Mouse (Mus musculus) limb, embryonic 11.5 days (tissue): ENCODE results near the gene Skp2. TPM values are rescaled to one million over a fixed set of nuclear protein-coding genes. Genes with fewer than 3 reads are reported as not detected.

Experiments used
- ATAC-seq: fragments of 200-750 bp; cut with Nextera tagmentation; 2 replicates; pipeline ENCODE4 v1.8.0; 2017; ENCODE audit warnings: low read depth; ENCODE audit not compliant: insufficient number of reproducible peaks, low FRiP score, low TSS enrichment
- DNase-seq: peaks from one replicate; pipeline ENCODE4 v3.0.0-alpha.2; 2015; ENCODE audit warnings: low spot score
- H3K27ac ChIP-seq: fragments of 300-500 bp; sonication (generic); replicated peaks from 2 replicates; pipeline ENCODE4 v1.5.1; 2014; ENCODE audit warnings: low read depth, mild to moderate bottlenecking, low read length
- H3K27me3 ChIP-seq: fragments of 300-500 bp; sonication (generic); 2 replicates; pipeline ENCODE4 v1.6.1; 2014; ENCODE audit warnings: mild to moderate bottlenecking, low read length, mixed read lengths; ENCODE audit not compliant: control insufficient read depth, insufficient read depth
- H3K36me3 ChIP-seq: fragments of 300-500 bp; sonication (generic); 2 replicates; pipeline ENCODE4 v1.6.1; 2014; ENCODE audit warnings: mild to moderate bottlenecking, low read length, moderate library complexity, mixed read lengths; ENCODE audit not compliant: control insufficient read depth, insufficient read depth
- H3K4me1 ChIP-seq: fragments of 300-500 bp; sonication (generic); 2 replicates; pipeline ENCODE4 v1.6.1; 2014; ENCODE audit warnings: low read length, mixed read lengths; ENCODE audit not compliant: control insufficient read depth, insufficient read depth
- H3K4me2 ChIP-seq: fragments of 300-500 bp; sonication (generic); 2 replicates; pipeline ENCODE4 v1.6.1; 2014; ENCODE audit warnings: low read depth, mild to moderate bottlenecking, moderate library complexity; ENCODE audit not compliant: severe bottlenecking
- H3K4me3 ChIP-seq: fragments of 300-500 bp; sonication (generic); 2 replicates; pipeline ENCODE4 v1.5.1; 2014; ENCODE audit warnings: low read depth, low read length
- H3K9ac ChIP-seq: fragments of 300-500 bp; sonication (generic); 2 replicates; pipeline ENCODE4 v1.6.1; 2014; ENCODE audit warnings: mild to moderate bottlenecking, low read length
- H3K9me3 ChIP-seq: fragments of 300-500 bp; sonication (generic); 2 replicates; pipeline ENCODE4 v1.6.1; 2016; ENCODE audit warnings: low read length; ENCODE audit not compliant: control insufficient read depth
- WGBS: fragments of 180-500 bp; shearing (Covaris S2); extraction: QIAGEN DNeasy Blood & Tissue Kit; methylation state at CpG from one replicate; pipeline ENCODE4 v1.1.7; 2014; 5-methylcytosine and 5-hydroxymethylcytosine counted together
- polyA plus RNA-seq: library from polyadenylated mRNA; unstranded; fragments of >200 nt; fragmentation: Nextera tagmentation; extraction: Ambion mirVana; gene quantifications from 2 replicates; pipeline ENCODE4 v1.2.1, GENCODE M21; 2014

The Skp2 gene
- polyA plus RNA-seq, 1 experiment from 2014 or later: 160 TPM

DNA sequence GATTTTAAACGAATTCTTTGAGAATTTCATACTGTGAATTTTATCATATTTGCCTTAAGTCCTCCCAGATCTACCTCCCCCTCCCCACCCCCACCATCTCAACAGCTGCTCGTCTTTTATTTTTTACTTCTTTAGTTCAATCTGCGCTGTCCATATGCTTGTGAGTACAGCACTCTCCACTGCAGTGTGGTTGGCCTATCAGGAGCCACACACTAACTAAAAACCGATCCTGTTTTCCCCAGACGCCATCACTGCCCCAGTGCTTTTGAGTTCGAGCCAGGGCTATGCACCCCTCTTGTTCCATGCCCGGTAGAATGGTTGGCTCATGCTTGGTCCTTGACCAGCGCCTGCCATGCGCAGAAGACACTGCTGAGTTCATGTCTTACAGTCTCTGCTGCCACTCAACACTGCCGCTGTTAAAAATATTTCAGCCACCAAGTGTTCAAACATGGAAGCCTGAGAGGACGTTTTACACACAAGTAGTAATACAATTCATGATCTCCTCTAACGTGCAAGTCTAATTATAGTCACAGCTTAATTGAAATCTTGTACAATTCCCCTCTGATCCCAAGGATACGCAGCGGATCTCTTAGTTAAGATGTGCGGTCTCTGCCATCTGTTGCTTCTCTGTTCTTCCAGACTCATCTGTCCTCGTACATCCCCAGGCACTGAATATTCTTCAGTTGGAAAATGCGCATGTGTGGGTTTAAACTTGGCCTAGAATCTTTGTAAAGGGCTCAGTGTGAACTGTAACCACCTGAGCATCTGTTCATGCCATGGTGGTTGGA is 67.1 kb downstream of the Skp2 start:
- no peaks in the 10 kb centered on the region for H3K9me3 ChIP-seq
- DNase-seq (no peak), ATAC-seq (no peak)
- H3K4me2 ChIP-seq: no peak overlapping the region
- no peak overlapping the region for H3K9ac ChIP-seq
- 92% methylated on average over 17 of the region's 17 CpGs for WGBS
- H3K27me3 ChIP-seq: no peaks in the 10 kb centered on the region
- peaks cover 10% of the 10 kb centered on the region; the same call in 1 of the 2 replicates for H3K36me3 ChIP-seq
- H3K4me3 ChIP-seq: no peak overlapping the region
- no peak overlapping the region for H3K27ac ChIP-seq
- no peaks in the 10 kb centered on the region for H3K4me1 ChIP-seq

DNA sequence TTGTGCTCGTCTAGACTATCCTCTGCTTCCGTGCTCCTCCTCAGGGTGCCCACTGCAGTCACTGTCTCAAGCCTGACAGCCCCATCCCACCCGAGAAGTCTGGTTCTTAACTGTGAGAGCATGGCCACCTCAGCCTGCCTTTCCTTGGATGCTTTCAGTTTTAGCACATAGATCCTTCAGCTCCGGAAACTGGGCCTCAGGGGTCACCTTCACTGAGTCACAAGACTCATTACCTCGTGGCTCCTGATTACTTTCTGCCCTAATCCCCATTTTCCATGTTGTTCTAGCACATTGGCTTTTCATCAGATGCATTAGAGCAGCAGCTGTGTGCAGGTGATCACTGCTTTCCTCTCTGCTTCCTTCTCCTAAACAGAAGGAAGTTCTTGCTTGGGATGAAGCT is 67.8 kb downstream of the Skp2 start:
- H3K36me3 ChIP-seq: peaks cover 8% of the 10 kb centered on the region; the same call in 1 of the 2 replicates
- DNase-seq (no peak), ATAC-seq (no peak)
- WGBS: 87% methylated on average over 5 of the region's 5 CpGs
- no peak overlapping the region for H3K27ac ChIP-seq
- no peaks in the 10 kb centered on the region for H3K9me3 ChIP-seq
- H3K4me3 ChIP-seq: no peak overlapping the region
- H3K4me2 ChIP-seq: no peak overlapping the region
- no peaks in the 10 kb centered on the region for H3K27me3 ChIP-seq
- H3K9ac ChIP-seq: no peak overlapping the region
- H3K4me1 ChIP-seq: no peaks in the 10 kb centered on the region

DNA sequence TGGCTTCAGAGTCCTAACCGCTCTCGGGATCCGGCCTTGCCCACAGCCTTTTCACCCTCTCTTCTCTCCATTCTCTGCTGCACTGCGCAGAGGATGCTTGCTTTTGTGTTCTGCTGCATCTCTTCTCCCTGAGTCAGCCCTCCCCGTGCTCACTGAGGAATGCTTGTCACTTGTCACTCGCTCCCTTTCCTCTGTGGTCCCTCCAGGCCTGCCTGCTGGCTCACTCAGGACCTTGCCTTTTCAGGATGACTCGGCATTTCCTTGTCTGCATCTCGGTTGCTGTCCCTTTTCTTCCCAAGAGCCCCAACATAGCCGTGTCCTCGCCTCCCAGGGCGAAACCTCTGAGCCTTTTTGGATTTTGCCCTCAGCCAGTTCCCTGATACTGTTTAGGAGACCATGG is 68.4 kb downstream of the Skp2 start:
- ATAC-seq (no peak), DNase-seq (no peak)
- no peak overlapping the region for H3K27ac ChIP-seq
- no peak overlapping the region for H3K4me2 ChIP-seq
- H3K4me3 ChIP-seq: no peak overlapping the region
- no peaks in the 10 kb centered on the region for H3K4me1 ChIP-seq
- peaks cover 8% of the 10 kb centered on the region; the same call in 1 of the 2 replicates for H3K36me3 ChIP-seq
- WGBS: 84% methylated on average over 11 of the region's 11 CpGs
- no peaks in the 10 kb centered on the region for H3K9me3 ChIP-seq
- H3K27me3 ChIP-seq: no peaks in the 10 kb centered on the region
- no peak overlapping the region for H3K9ac ChIP-seq

DNA sequence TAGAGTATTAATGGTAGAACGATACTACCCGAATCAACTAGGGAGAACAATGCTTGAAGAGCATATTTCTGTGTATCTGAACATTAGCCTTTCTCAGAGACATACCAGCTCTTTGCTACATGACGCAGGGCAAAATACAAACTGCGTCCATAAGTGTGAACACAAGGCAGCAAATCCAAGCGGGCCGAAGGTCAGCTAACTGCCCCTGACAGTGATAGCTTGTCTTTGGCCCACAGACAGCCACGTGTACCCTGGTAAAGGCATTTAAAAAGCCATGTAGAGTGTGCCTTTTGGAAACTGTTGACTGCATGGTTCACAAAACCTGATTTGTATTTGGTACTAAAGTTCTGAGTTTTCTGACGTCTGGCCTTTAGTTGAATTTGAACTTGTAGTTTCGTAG is 72.5 kb downstream of the Skp2 start:
- H3K27ac ChIP-seq: no peak overlapping the region
- no peaks in the 10 kb centered on the region for H3K9me3 ChIP-seq
- no peak for ATAC-seq
- no peak for DNase-seq
- no peaks in the 10 kb centered on the region for H3K4me1 ChIP-seq
- 91% methylated on average over 9 of the region's 9 CpGs for WGBS
- no peak overlapping the region for H3K9ac ChIP-seq
- H3K4me2 ChIP-seq: no peak overlapping the region
- no peaks in the 10 kb centered on the region for H3K27me3 ChIP-seq
- peaks cover 5% of the 10 kb centered on the region; the same call in 1 of the 2 replicates for H3K36me3 ChIP-seq
- H3K4me3 ChIP-seq: no peak overlapping the region

DNA sequence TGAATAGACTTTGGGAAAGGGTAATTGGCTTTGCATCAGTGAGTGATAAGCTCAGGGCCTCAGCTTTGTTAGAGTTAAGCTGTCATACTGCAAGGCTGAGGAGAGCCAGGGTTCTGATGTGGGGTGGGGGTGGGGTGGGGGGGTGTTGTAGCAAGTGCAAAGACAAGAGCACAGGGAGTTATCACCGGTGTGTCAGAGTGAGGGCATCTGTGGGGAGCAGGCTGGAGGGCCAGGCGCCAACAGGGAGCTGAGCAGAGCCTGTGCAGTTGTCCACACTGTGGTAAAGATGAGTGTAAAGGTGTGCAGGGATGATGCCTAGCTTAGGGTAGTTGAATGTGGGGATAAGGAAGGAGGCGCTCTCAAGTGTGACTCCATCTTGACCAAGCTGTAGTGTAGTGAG is 73.9 kb downstream of the Skp2 start:
- Histone ChIP-seq H3K9me3 (no peaks in the 10 kb centered on the region), H3K36me3 (peaks cover 5% of the 10 kb centered on the region; the same call in 1 of the 2 replicates), H3K27ac (no peak overlapping the region), H3K4me2 (no peak overlapping the region), H3K4me1 (no peaks in the 10 kb centered on the region), H3K27me3 (no peaks in the 10 kb centered on the region), H3K9ac (no peak overlapping the region), H3K4me3 (no peak overlapping the region)
- DNase-seq (no peak), ATAC-seq (no peak)
- 84% methylated on average over 3 of the region's 3 CpGs for WGBS

DNA sequence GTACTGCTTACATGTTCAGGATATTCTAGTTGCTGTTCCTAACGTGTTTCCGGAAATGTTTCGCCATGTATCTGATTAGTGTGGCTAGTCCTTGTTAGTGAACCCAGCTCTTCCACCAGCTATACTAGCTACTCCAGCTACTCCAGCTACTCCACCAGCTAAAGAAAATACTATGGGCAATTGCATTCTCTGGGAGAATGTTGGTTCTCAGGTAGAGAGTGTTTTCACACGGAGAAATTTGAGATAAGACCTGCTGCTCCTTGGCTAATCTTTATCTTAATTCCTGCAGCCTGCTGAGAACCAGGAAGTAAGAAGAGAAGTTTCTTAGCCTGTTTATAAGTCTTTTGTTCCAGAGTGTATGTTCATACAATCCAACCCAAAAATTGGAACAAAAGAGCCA is 75.0 kb downstream of the Skp2 start:
- no peaks in the 10 kb centered on the region for H3K27me3 ChIP-seq
- WGBS: 78% methylated on average over 4 of the region's 4 CpGs
- H3K36me3 ChIP-seq: peaks cover 5% of the 10 kb centered on the region; the same call in 1 of the 2 replicates
- no peak overlapping the region for H3K27ac ChIP-seq
- H3K4me2 ChIP-seq: no peak overlapping the region
- H3K9me3 ChIP-seq: no peaks in the 10 kb centered on the region
- no peak overlapping the region for H3K4me3 ChIP-seq
- H3K9ac ChIP-seq: no peak overlapping the region
- no peak for DNase-seq
- H3K4me1 ChIP-seq: no peaks in the 10 kb centered on the region
- no peak for ATAC-seq

DNA sequence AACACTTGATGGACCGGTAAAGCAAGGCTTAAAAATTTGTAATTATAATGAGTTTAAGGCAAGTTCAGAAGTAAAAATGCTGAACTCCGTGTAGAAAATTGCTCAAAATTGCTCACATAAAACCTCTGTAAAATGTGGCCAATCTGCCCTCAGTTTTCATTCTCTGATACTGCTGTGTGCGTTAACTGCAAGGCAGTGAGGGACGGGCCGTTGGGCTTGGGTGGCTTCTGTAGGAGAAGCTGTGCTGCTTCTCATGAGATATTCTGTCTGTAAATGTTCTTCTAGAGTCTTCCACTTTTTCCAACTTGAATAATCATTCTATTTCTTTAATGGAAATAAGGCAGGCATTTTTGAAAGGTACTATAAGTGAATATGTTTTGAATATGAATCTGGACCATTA is 75.6 kb downstream of the Skp2 start:
- DNase-seq (no peak), ATAC-seq (no peak)
- Histone ChIP-seq H3K4me2 (no peak overlapping the region), H3K4me3 (no peak overlapping the region), H3K36me3 (peaks cover 3% of the 10 kb centered on the region; the same call in 1 of the 2 replicates), H3K27ac (no peak overlapping the region), H3K4me1 (no peaks in the 10 kb centered on the region), H3K9me3 (no peaks in the 10 kb centered on the region), H3K9ac (no peak overlapping the region), H3K27me3 (no peaks in the 10 kb centered on the region)
- WGBS: 70% methylated on average over 5 of the region's 5 CpGs

DNA sequence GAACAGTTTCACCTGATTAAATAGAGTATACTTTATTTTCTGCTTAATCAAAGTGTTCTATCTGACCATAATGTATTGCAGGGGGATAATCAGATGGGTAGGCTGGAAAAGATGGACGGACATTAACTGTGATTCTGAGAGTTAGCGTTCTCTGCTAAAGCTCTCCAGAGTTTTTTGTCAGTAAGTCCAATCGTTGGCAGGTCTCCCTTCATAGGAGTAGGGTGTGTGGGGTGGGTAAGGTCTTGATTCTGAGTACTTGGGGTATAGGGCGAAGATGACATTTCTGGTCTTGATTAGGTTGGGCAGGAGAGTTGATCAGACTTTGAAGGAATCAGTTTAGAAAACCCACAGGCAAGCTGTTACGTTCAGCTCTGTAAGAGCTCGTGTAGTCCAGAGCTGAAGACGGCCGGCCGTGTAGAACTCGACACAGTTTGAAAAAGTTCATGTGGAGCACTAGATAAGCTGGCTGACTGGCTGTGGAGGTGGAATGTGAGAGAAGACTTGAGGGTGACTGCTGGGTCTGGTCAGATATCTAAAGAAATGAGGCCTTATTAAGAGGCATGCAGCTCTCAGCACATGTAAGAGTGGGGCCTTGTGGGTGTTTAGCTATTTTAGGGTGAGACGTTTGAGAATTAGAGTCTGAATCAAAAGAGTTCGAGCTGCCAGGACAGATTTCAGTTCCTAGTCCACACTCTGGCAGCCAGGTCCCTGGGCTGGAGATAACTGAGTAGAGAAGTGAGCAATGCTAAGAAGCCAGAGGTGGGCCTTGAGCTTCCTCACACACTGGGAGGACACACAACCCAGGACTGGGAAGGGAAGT is 76.5 kb downstream of the Skp2 start:
- no peaks in the 10 kb centered on the region for H3K27me3 ChIP-seq
- no peak overlapping the region for H3K4me3 ChIP-seq
- 81% methylated on average over 12 of the region's 12 CpGs for WGBS
- H3K27ac ChIP-seq: no peak overlapping the region
- no peak for ATAC-seq
- H3K36me3 ChIP-seq: no peaks in the 10 kb centered on the region
- H3K9ac ChIP-seq: no peak overlapping the region
- H3K4me1 ChIP-seq: no peaks in the 10 kb centered on the region
- no peak overlapping the region for H3K4me2 ChIP-seq
- no peak for DNase-seq
- no peaks in the 10 kb centered on the region for H3K9me3 ChIP-seq
